Mouse (Mus musculus) ES-E14 (cell line): ENCODE measurements around the gene Gm28551. TPM values are rescaled to one million over a fixed set of nuclear protein-coding genes. Genes with fewer than 3 reads are reported as not detected.
A peak's percentile ranks its signal among the peaks of the same experiment; 100 is the strongest.

Experiments used
- DNase-seq: peaks from one replicate; pipeline ENCODE4 v3.0.0-alpha.2; 2013; ENCODE audit warnings: low read depth, low spot score
- H3K27ac ChIP-seq: 2 replicates; pipeline ENCODE4 v1.5.1; 2012; ENCODE audit warnings: low read depth, mild to moderate bottlenecking, low read length, moderate library complexity, mixed read lengths; ENCODE audit not compliant: poor library complexity, insufficient read depth, severe bottlenecking
- H3K36me3 ChIP-seq: 2 replicates; pipeline ENCODE4 v1.6.1; 2012; ENCODE audit warnings: mild to moderate bottlenecking, low read length, moderate library complexity, mixed read lengths; ENCODE audit not compliant: control insufficient read depth, poor library complexity, insufficient read depth, severe bottlenecking
- H3K4me1 ChIP-seq, 2 experiments: fragments of 150-350 bp in 1 of 2; sonication (generic) in 1 of 2; 2 replicates each; pipeline ENCODE4 v1.6.1; 2012; ENCODE audit warnings: low read length in 2 of 2, mild to moderate bottlenecking in 1 of 2, mixed read lengths in 1 of 2; ENCODE audit not compliant: control insufficient read depth in 2 of 2, insufficient read depth in 2 of 2, poor library complexity in 1 of 2
- H3K4me3 ChIP-seq, 2 experiments: fragments of 150-350 bp in 1 of 2; sonication (generic) in 1 of 2; 2 replicates each; pipeline ENCODE4 v1.5.1; 2012; ENCODE audit warnings: low read length in 2 of 2, low read depth in 1 of 2, mild to moderate bottlenecking in 1 of 2, mixed read lengths in 1 of 2; ENCODE audit not compliant: insufficient read depth in 1 of 2, poor library complexity in 1 of 2, severe bottlenecking in 1 of 2
- H3K9ac ChIP-seq: 2 replicates; pipeline ENCODE4 v1.6.1; 2012; ENCODE audit warnings: low read depth, mild to moderate bottlenecking, low read length, mixed read lengths; ENCODE audit not compliant: poor library complexity, insufficient read depth, severe bottlenecking
- H3K9me3 ChIP-seq: fragments of 150-350 bp; sonication (generic); 2 replicates; pipeline ENCODE4 v1.6.1; 2012; ENCODE audit warnings: low read depth, mild to moderate bottlenecking, low read length; ENCODE audit not compliant: control insufficient read depth, insufficient read depth
- CHD2 ChIP-seq: IDR thresholded peaks from 2 replicates; pipeline ENCODE4 v1.6.1; 2014; ENCODE audit warnings: mild to moderate bottlenecking, low read depth, low read length, inconsistent platforms
- HCFC1 ChIP-seq: IDR thresholded peaks from 2 replicates; pipeline ENCODE4 v1.6.1; 2012; ENCODE audit warnings: low read length, inconsistent platforms, borderline replicate concordance; ENCODE audit not compliant: insufficient read depth
- MAFK ChIP-seq: IDR thresholded peaks from 2 replicates; pipeline ENCODE4 v1.6.1; 2014; ENCODE audit warnings: mild to moderate bottlenecking, low read depth, low read length, inconsistent platforms; ENCODE audit not compliant: insufficient read depth
- ZC3H11A ChIP-seq: IDR thresholded peaks from 2 replicates; pipeline ENCODE4 v1.6.1; 2012; ENCODE audit warnings: low read depth, mild to moderate bottlenecking, inconsistent platforms, low read length, borderline replicate concordance
- ZNF384 ChIP-seq: IDR thresholded peaks from 2 replicates; pipeline ENCODE4 v1.6.1; 2012; ENCODE audit warnings: low read depth, low read length, inconsistent platforms
- in situ Hi-C, 2 experiments: fragments of 600-800 bp; cut with MboI; formaldehyde crosslinking; loops; one replicate each; pipeline ENCODE4 v1.15.1; 2025; ENCODE audit warnings: low sequenced_read_pairs in 2 of 2, inconsistent platforms in 1 of 2; ENCODE audit not compliant: unreplicated experiment in 2 of 2
- total RNA-seq: library from RNA; depleted of rRNA; stranded (reverse); fragments of 300-350 nt; gene quantifications from 2 replicates; pipeline ENCODE4 v1.2.3, GENCODE M21; 2012

Gm28551 gene
- total RNA-seq, 1 experiment: 0.09 TPM

DNA sequence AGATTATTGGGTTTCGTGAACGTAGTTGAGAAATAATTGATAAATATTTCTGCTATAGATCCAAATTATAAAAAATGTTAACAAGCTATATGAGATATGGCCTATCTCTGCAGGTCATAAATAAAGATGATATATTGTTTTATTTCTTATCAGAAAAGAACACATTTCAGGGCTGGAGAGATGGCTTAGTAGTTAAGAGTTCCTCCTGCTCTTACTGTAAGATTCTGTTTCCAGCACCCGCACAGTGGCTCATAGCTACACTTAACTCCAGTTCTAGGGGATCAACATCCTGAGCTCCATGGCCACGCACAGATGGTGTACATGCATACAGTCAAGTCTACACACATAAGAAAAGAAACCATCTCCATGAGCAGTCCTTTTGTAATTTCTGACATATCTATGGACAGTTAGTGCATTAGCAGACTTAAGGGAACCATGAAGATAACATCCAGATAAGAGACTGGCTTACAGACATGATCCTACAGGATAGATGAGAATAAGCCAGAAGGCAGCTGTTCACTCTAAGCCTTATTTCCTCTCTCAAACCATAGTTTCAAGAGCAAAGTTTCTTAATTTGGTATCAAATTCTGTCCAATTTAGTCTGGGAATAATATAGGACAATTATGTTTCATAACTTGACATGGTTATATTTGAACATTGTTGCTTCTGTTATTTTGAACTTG, 30.7 kb downstream of the Gm28551 start:
- H3K4me3 ChIP-seq: no peak overlapping the region
- H3K27ac ChIP-seq: no peak overlapping the region
- TF ChIP-seq MAFK (no peak), ZC3H11A (no peak), ZNF384 (no peak), HCFC1 (no peak), CHD2 (no peak)
- no peak for DNase-seq
- H3K36me3 ChIP-seq: no peaks in the 10 kb centered on the region; the same call in 1 of the 2 replicates
- in situ Hi-C loops: no loop called here
- no peaks in the 10 kb centered on the region for H3K4me1 ChIP-seq
- H3K9me3 ChIP-seq: no peaks in the 10 kb centered on the region
- H3K9ac ChIP-seq: no peak overlapping the region

DNA sequence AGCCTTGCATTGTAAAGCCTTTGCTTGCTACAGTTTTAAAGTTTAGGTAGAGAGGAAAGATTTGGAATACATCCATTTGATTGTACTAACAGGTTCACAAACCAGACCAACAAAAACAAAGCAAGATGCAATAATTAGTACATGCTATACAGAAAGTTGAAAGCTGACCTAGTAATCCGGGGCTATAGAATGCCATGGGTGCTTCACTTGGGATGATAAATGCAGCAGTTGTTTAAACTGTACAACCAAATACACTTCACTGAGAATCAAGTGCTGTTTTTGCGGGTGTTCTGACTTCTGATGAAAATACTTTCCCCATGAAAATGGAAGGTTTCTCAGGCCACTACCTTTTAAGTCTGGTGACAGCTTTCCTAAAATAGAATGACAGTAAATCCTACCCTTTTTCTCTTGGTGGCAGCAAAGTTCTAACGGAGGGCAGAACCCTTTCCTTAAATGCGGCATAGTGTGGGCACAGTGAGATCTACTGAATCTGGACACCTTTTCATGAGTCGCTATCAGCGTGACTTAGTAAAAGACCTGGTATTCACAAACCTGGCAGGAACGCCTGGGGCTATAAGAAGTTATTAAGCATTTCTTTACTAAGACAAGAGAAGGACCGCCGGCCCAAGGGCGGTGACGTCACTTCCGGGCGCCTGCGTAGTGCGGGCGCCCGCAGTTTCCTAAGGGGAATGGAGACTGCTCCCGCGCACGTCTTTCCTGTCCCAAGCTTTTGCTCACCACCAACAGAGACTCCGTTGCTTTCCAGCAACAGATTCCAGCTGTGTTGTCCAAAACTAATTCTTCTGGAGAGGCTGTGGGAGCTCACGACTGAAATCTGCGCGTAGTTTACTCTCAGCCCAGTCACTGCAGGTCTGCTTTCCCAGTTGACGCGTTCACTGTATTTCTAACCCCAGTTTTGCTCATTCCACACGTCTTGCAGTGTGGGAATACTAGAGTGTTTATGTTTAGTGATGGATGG, 39.2 kb downstream of the Gm28551 start, which contains the start of gene Osgepl1:
Gene Osgepl1, plus strand, starts transcription at position 636 of the 979 bp plus-strand sequence.
- Histone ChIP-seq H3K4me3 (peak within 1 kb of the TSS; percentile 84 to 86), H3K9ac (peak within 1 kb of the TSS; percentile 90), H3K36me3 (no peaks in the 10 kb centered on the region), H3K27ac (no peak within 1 kb of the TSS), H3K9me3 (no peaks in the 10 kb centered on the region), H3K4me1 (peaks cover 0 to 4% of the 10 kb centered on the region in 2 experiments; a peak in 1 of 4 replicates)
- in situ Hi-C loops: no loop called here
- DNase-seq: peak; percentile 60
- no peak for TF ChIP-seq ZNF384
- TF ChIP-seq HCFC1: peak; percentile 57; the same call in 1 of the 2 replicates

DNA sequence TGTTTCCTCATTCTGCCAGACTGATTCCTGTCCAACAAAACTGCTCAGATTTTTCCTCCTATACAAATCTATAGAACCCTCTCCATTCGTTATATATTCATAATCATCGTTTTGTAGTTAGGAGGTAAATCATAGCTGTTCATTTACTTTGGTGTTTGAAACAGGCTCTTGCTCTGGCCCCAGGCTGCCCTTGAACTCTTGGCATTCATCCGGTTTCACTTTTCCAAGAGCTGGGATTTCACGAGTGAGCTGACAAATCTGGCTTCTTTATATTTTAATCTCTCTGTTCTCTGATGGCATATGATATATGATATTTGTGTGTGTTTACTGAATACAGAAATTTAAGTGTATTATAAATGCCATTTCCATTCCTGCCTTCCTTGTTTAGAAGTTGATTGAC, 52.0 kb downstream of the Gm28551 start:
- Histone ChIP-seq H3K27ac (no peak overlapping the region), H3K9me3 (no peaks in the 10 kb centered on the region), H3K9ac (no peak overlapping the region), H3K36me3 (peaks cover 2% of the 10 kb centered on the region), H3K4me3 (no peak overlapping the region), H3K4me1 (no peaks in the 10 kb centered on the region)
- no peak for DNase-seq
- TF ChIP-seq MAFK: no peak
- TF ChIP-seq HCFC1: no peak
- no peak for TF ChIP-seq CHD2
- no peak for TF ChIP-seq ZC3H11A
- in situ Hi-C loops: no loop called here

GRCm38 (mm10) chr1:53296581-53297383, 55.7 kb downstream of the Gm28551 start, which contains the start of the genes Pms1, Ormdl1 and Gm28778:
Gene Pms1, minus strand, starts transcription at chr1:53297018.
Gene Ormdl1, plus strand, starts transcription at chr1:53297095.
Gene Gm28778, plus strand, starts transcription at chr1:53297111.
- peak; percentile 79 for DNase-seq
- 0 out of 2 replicates have a peak, but pooled peaks have one; percentile 37 for TF ChIP-seq CHD2
- TF ChIP-seq HCFC1: peak; percentile 78
- TF ChIP-seq ZC3H11A: no peak
- TF ChIP-seq MAFK: no peak
- TF ChIP-seq ZNF384: no peak
- no peaks in the 10 kb centered on the region for H3K9me3 ChIP-seq
- H3K4me1 ChIP-seq: no peaks in the 10 kb centered on the region
- peaks cover 2% of the 10 kb centered on the region for H3K36me3 ChIP-seq
- H3K4me3 ChIP-seq: peak within 1 kb of the TSS; percentile 85 to 95
- peak within 1 kb of the TSS; percentile 61; the same call in 1 of the 2 replicates for H3K27ac ChIP-seq
- in situ Hi-C loops: no loop called here
- peak within 1 kb of the TSS; percentile 96 for H3K9ac ChIP-seq
